Mouse (Mus musculus): Measurements from ENCODE around the gene Fam222b. TPM values are rescaled to one million over a fixed set of nuclear protein-coding genes. Genes with fewer than 3 reads are reported as not detected.

The Fam222b gene
- polyA plus RNA-seq, 1 experiment from 2014 or later = 5.1 TPM

DNA sequence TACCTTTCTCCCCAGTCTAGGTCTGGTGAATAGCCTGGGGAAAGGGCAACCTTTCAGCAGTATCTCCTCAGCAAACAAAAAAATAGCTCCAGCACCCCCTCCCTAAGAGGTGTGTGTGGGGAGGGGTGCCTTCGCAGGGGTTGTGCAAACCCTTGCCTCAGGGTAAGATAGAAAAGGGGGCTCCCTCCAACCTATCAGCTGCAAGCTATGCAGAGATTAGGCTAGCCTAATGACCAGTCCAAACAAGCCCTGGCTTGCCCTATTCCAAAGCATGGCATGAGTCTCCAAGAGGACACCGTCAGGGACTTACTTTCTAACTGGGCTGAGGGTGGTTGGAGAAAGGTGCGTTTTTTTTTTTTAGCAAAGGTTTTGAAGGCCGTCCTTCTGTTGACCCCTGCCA lies 71.7 kb downstream of the Fam222b start:
- WGBS = 40% methylated on average over 4 of the region's 4 CpGs
- peak overlapping the region; percentile 93; the same call in 1 of the 2 replicates for H3K9ac ChIP-seq (ENCODE audit: low read length)
- no peak for ATAC-seq (ENCODE audit: low FRiP score, low TSS enrichment)

DNA sequence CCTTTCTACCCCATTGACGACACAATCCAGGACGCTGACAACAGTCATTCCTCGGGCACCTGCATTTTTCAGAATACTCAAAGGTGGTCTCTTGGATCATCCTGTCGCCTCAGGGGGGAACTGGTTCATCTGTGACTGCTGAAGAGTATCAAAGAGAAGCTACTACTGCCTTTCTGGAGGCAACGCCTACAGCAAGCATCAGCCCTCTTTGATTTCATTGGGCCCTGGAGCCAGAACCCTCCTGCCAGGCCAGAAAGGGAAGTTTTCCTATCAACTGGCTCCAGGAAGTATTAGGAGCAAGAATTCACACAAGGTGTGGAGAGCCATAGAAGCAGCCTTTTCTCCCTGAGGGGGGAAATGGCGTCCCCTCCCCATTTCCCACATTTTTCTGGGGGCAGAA lies 72.2 kb downstream of the Fam222b start:
- no peak overlapping the region; the same call in 1 of the 2 replicates for H3K9ac ChIP-seq (ENCODE audit: low read length)
- no peak overlapping the region for H3K4me2 ChIP-seq (replicated peaks; ENCODE audit: low read depth)
- peaks cover 8% of the 10 kb centered on the region for H3K4me1 ChIP-seq (replicated peaks; ENCODE audit: control insufficient read depth, insufficient read depth)
- WGBS = 65% methylated on average over 6 of the region's 6 CpGs
- no peak for TF ChIP-seq EP300 (optimal IDR thresholded peaks at IDR 0.05)
- TF ChIP-seq CTCF (IDR thresholded peaks at IDR 0.05; ENCODE audit: low read depth) = no peak
- peaks cover 2% of the 10 kb centered on the region; the same call in 1 of the 2 replicates for H3K36me3 ChIP-seq (ENCODE audit: control insufficient read depth, insufficient read depth, low read length)
- H3K9me3 ChIP-seq (ENCODE audit: control insufficient read depth, low read length) = no peaks in the 10 kb centered on the region
- DNase-seq (ENCODE audit: low spot score) = peak; percentile 58
- peak overlapping the region; percentile 97 for H3K27ac ChIP-seq (replicated peaks)
- H3K27me3 ChIP-seq (ENCODE audit: control insufficient read depth, insufficient read depth, low read length) = no peaks in the 10 kb centered on the region
- no peak overlapping the region for H3K4me3 ChIP-seq (ENCODE audit: low read depth, low read length)
- no peak for ATAC-seq (ENCODE audit: low FRiP score, low TSS enrichment)

More for the DNA sequence above, 71.7 kb downstream of the Fam222b start:
- Histone ChIP-seq H3K9me3 (ENCODE audit: control insufficient read depth, low read length) (no peaks in the 10 kb centered on the region), H3K27ac (replicated peaks) (peak overlapping the region; percentile 97), H3K27me3 (ENCODE audit: control insufficient read depth, insufficient read depth, low read length) (no peaks in the 10 kb centered on the region), H3K4me1 (replicated peaks; ENCODE audit: control insufficient read depth, insufficient read depth) (peaks cover 8% of the 10 kb centered on the region), H3K4me2 (replicated peaks; ENCODE audit: low read depth) (peak overlapping the region; percentile 89), H3K4me3 (ENCODE audit: low read depth, low read length) (peak overlapping the region; percentile 88), H3K36me3 (ENCODE audit: control insufficient read depth, insufficient read depth, low read length) (peaks cover 2% of the 10 kb centered on the region; the same call in 1 of the 2 replicates)
- TF ChIP-seq CTCF (IDR thresholded peaks at IDR 0.05; ENCODE audit: low read depth) (no peak), EP300 (optimal IDR thresholded peaks at IDR 0.05) (no peak)
- DNase-seq (ENCODE audit: low spot score) = peak; percentile 17

DNA sequence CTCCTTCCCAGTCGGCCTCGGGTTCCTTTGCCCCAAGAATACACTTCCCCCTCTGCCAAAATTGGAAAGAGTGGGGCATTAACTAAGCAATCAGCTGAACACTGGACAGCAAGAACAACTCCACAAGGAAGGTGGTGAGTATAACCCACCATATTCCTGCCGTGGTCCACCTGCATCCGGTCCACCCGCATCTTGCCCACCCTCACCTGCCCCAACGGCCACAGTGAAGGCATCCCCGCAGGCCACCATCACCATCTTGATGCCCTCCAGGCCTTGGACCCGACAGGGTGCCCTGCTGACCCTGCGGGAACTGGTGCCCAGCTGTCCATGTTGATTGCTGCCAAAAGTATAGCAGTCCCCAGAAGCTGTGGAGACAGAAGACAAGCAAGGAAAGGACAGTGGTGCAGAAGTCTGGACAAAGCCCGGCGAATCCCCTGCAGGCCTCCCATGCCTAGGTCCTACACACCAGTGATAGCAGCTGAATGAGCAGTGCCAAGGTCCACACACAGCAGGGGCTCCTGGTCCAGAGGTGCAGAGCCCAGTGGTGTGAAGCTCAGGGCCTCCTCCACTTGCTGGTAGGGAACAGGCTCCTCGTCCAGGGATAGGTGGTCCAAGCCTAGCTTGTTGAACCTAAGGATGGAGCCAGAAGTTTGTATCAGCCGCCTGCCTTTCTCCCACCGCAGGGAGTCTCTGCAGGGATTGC lies 72.9 kb downstream of the Fam222b start:
- Histone ChIP-seq H3K4me1 (replicated peaks; ENCODE audit: control insufficient read depth, insufficient read depth) (peaks cover 4% of the 10 kb centered on the region; the same call in 1 of the 2 replicates), H3K27ac (replicated peaks) (peak overlapping the region; percentile 76; the same call in 1 of the 2 replicates), H3K4me3 (ENCODE audit: low read depth, low read length) (no peak overlapping the region), H3K27me3 (ENCODE audit: control insufficient read depth, insufficient read depth, low read length) (no peaks in the 10 kb centered on the region), H3K4me2 (replicated peaks; ENCODE audit: low read depth) (no peak overlapping the region), H3K9me3 (ENCODE audit: control insufficient read depth, low read length) (no peaks in the 10 kb centered on the region), H3K9ac (ENCODE audit: low read length) (no peak overlapping the region), H3K36me3 (ENCODE audit: control insufficient read depth, insufficient read depth, low read length) (no peaks in the 10 kb centered on the region)
- 92% methylated on average over 14 of the region's 14 CpGs for WGBS
- no peak for ATAC-seq (ENCODE audit: low FRiP score, low TSS enrichment)
- no peak for DNase-seq (ENCODE audit: low spot score)
- TF ChIP-seq EP300 (optimal IDR thresholded peaks at IDR 0.05) (no peak), CTCF (IDR thresholded peaks at IDR 0.05; ENCODE audit: low read depth) (no peak)

DNA sequence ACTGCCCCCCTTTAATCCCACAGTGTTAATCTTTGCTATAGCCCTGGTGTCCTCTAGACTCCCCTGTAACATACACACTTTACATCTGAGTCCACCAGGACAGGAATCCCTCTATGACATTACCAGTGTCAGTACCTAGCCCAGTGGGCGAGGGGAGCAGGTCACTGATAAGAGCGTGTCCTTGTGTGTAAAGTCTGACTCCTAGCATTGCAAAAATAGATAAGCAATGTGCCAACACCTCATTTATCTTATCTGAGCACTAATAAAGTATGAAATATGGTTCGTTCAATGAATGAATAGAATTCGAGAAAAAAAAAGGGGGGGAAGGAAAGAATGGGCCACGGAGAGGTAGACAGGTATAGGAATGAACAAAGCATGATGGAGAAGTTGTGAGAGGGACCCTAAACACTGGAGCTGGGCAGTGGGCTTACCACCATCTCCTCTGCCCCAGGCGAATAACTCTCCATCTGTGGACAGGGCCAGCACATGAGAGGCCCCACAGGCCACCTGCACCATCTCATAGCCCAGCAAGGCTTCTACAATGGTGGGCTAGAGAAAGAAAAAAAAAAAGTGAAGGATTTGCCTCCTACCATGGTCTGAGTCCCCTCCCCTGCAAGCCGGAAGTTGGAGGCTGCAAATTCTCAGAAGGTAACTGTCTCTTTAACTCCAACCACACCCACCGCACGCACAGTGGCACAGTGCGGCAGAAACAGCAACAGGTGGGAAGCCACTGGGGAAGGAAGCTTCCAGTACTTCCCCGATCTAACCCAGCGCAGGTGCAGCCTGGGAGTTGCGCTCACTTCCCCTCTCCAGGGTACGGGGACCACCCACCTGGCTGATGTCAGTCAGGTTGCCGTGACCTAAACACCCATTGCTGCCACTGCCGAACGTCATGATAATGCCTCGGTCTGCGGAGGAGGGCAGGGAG lies 74.3 kb downstream of the Fam222b start:
- DNase-seq (ENCODE audit: low spot score) (peak; percentile 72), ATAC-seq (ENCODE audit: low FRiP score, low TSS enrichment) (peak; percentile 15; the same call in 1 of the 2 replicates)
- Histone ChIP-seq H3K4me2 (replicated peaks; ENCODE audit: low read depth) (0 out of 2 replicates have a peak overlapping the region, but pooled peaks have one; percentile 32), H3K36me3 (ENCODE audit: control insufficient read depth, insufficient read depth, low read length) (no peaks in the 10 kb centered on the region), H3K4me1 (replicated peaks; ENCODE audit: control insufficient read depth, insufficient read depth) (no peaks in the 10 kb centered on the region), H3K9me3 (ENCODE audit: control insufficient read depth, low read length) (no peaks in the 10 kb centered on the region), H3K9ac (ENCODE audit: low read length) (no peak overlapping the region), H3K27me3 (ENCODE audit: control insufficient read depth, insufficient read depth, low read length) (no peaks in the 10 kb centered on the region), H3K4me3 (ENCODE audit: low read depth, low read length) (no peak overlapping the region), H3K27ac (replicated peaks) (0 out of 2 replicates have a peak overlapping the region, but pooled peaks have one; percentile 45)
- WGBS = 47% methylated on average over 19 of the region's 19 CpGs
- TF ChIP-seq EP300 (optimal IDR thresholded peaks at IDR 0.05) = no peak

DNA sequence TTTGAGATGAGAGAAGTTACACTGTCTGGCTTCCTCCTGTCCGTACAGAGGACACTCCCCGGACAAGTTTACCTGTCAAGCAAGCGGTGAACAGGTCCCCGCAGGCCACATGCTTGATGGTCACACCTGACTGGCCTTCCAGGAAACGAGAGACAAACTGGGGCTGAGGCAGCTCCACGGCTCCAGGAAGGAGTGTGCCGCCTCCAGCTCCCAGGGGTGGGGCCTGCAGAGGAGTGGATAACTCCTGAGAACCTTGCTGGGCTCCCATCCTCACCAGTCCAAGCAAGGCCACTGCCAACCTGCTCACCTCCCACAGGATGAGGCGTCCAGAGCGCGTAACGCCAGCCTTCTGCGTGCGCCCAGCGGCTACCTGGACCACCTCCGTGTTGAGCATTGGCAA lies 75.8 kb downstream of the Fam222b start:
- Histone ChIP-seq H3K4me3 (ENCODE audit: low read depth, low read length) (no peak overlapping the region), H3K36me3 (ENCODE audit: control insufficient read depth, insufficient read depth, low read length) (no peaks in the 10 kb centered on the region), H3K9ac (ENCODE audit: low read length) (no peak overlapping the region), H3K27ac (replicated peaks) (no peak overlapping the region), H3K27me3 (ENCODE audit: control insufficient read depth, insufficient read depth, low read length) (no peaks in the 10 kb centered on the region), H3K4me2 (replicated peaks; ENCODE audit: low read depth) (no peak overlapping the region), H3K9me3 (ENCODE audit: control insufficient read depth, low read length) (no peaks in the 10 kb centered on the region), H3K4me1 (replicated peaks; ENCODE audit: control insufficient read depth, insufficient read depth) (no peaks in the 10 kb centered on the region)
- peak; percentile 76 for DNase-seq (ENCODE audit: low spot score)
- WGBS = 79% methylated on average over 15 of the region's 15 CpGs
- no peak for TF ChIP-seq CTCF (IDR thresholded peaks at IDR 0.05; ENCODE audit: low read depth)
- no peak for TF ChIP-seq EP300 (optimal IDR thresholded peaks at IDR 0.05)
- ATAC-seq (ENCODE audit: low FRiP score, low TSS enrichment) = peak; percentile 43

Measured in stomach, postnatal 0 days (tissue).